Mouse (Mus musculus) gonadal fat pad, adult 2 months (tissue): Measurements from ENCODE around the gene Arl6ip1. TPM values are rescaled to one million over a fixed set of nuclear protein-coding genes. Genes with fewer than 3 reads are reported as not detected.
"Not testable (repeated sequence)": the region's sequence is repeated elsewhere in the genome, so short reads cannot be mapped to it uniquely, and the experiment has no call there.

ENCODE experiments used
- DNase-seq: peaks from one replicate; pipeline ENCODE4 v3.0.0-alpha.2; 2012; ENCODE audit warnings: low read depth
- polyA plus RNA-seq: library from polyadenylated mRNA; depleted of rRNA; stranded (reverse); fragments of >200 nt; gene quantifications from 2 replicates; pipeline ENCODE4 v1.2.3, GENCODE M21; 2012; rRNA removed

The Arl6ip1 gene
- polyA plus RNA-seq = 137 and 159 TPM in 2 replicates

GRCm38 (mm10) chr7:118129430-118130041 lies at the start of gene Arl6ip1:
TSS of gene Arl6ip1 (minus strand) at chr7:118129662.
- peak; percentile 90 for DNase-seq

- DNase-seq = no peak
These were observed 46.4 kb upstream of the Arl6ip1 start for GRCm38 (mm10) chr7:118175821-118176355.

- DNase-seq = not testable (repeated sequence)
These were observed 40.7 kb upstream of the Arl6ip1 start for GRCm38 (mm10) chr7:118170125-118170524.

GRCm38 (mm10) chr7:118163006-118163405 lies 33.5 kb upstream of the Arl6ip1 start:
- no peak for DNase-seq

GRCm38 (mm10) chr7:118160121-118160520 lies 30.7 kb upstream of the Arl6ip1 start:
- DNase-seq = peak; percentile 56

GRCm38 (mm10) chr7:118156461-118156860 lies 27.0 kb upstream of the Arl6ip1 start:
- DNase-seq = no peak

GRCm38 (mm10) chr7:118154150-118154549 lies 24.7 kb upstream of the Arl6ip1 start:
- DNase-seq = no peak

- no peak for DNase-seq
These were observed 14.1 kb upstream of the Arl6ip1 start for GRCm38 (mm10) chr7:118143602-118144001.

GRCm38 (mm10) chr7:118143123-118143522 lies 13.7 kb upstream of the Arl6ip1 start:
- DNase-seq = no peak

GRCm38 (mm10) chr7:118141271-118141670 lies 11.8 kb upstream of the Arl6ip1 start:
- DNase-seq = no peak

GRCm38 (mm10) chr7:118135128-118135527 lies 5.7 kb upstream of the Arl6ip1 start:
- no peak for DNase-seq

- no peak for DNase-seq
These were observed 485 bp downstream of the Arl6ip1 start for GRCm38 (mm10) chr7:118128925-118129429.

GRCm38 (mm10) chr7:118126219-118126875 lies 3.1 kb downstream of the Arl6ip1 start:
- no peak for DNase-seq

GRCm38 (mm10) chr7:118125736-118126135 lies 3.7 kb downstream of the Arl6ip1 start:
- no peak for DNase-seq

- no peak for DNase-seq
These were observed 5.7 kb downstream of the Arl6ip1 start for GRCm38 (mm10) chr7:118123512-118124411.

- no peak for DNase-seq
These were observed 7.2 kb downstream of the Arl6ip1 start for GRCm38 (mm10) chr7:118122235-118122634.

- DNase-seq = no peak
These were observed 8.8 kb downstream of the Arl6ip1 start for GRCm38 (mm10) chr7:118120654-118121053.

GRCm38 (mm10) chr7:118119946-118120345 lies 9.5 kb downstream of the Arl6ip1 start:
- no peak for DNase-seq

GRCm38 (mm10) chr7:118119142-118119541 lies 10.3 kb downstream of the Arl6ip1 start:
- no peak for DNase-seq

GRCm38 (mm10) chr7:118118426-118118825 lies 11.0 kb downstream of the Arl6ip1 start:
- DNase-seq = no peak

GRCm38 (mm10) chr7:118117539-118118210 lies 11.8 kb downstream of the Arl6ip1 start:
- DNase-seq = no peak
